In genomic region chr9:119801460-119801859, GRCm38 (mm10) we compare ENCODE assay signal across 23 mouse cellular contexts. TPM values are rescaled to one million over a fixed set of nuclear protein-coding genes. Genes with fewer than 3 reads are reported as not detected.
DNase-seq lines count a peak whose midpoint lies in the region; ATAC-seq and TF ChIP-seq lines count a peak whose summit lies in the region.
"Had no signal": no experiment of that assay in that cellular context is flagged by ENCODE, and none has a peak within 500 bp of the region (broad histone marks: within the 10 kb centered on the region; RNA-seq: fewer than 3 reads in every experiment).

No protein-coding gene starts in this region.

- no peak for DNase-seq in forebrain, embryonic 10.5 days (ENCODE audit: extremely low spot score, low spot score)
- DNase-seq in MEL (ENCODE audit: low read depth, low spot score), result peak; percentile 35
- no peak for DNase-seq in frontal cortex, adult 2 months (ENCODE audit: extremely low spot score in 1 of 2, low spot score in 1 of 2)
- DNase-seq: adrenal gland, adult 8-10 months; cerebellum, postnatal 14 days; kidney, adult 8-10 months; lung, adult 2 months; lung, postnatal 36 days; right cerebral cortex, postnatal 25 days had no signal

- peaks cover 57% of the 10 kb centered on the region for H3K4me1 ChIP-seq in forebrain, embryonic 10.5 days
- H3K4me1 ChIP-seq in forebrain, embryonic 16.5 days (replicated peaks; ENCODE audit: control insufficient read depth, insufficient read depth, low read length), result peaks cover 18% of the 10 kb centered on the region
- peaks cover 12% of the 10 kb centered on the region for H3K4me1 ChIP-seq in megakaryocyte, embryonic 14.5 days
- H3K4me1 ChIP-seq in MEL (ENCODE audit: control insufficient read depth in 1 of 2, insufficient read depth in 2 of 2, low read length in 2 of 2), result peaks cover 0 to 22% of the 10 kb centered on the region in 2 experiments; a peak in 2 of 4 replicates

- 83% methylated on average over 6 of the region's 6 CpGs for WGBS in forebrain, embryonic 10.5 days
- WGBS in forebrain, embryonic 16.5 days, result 84% methylated on average over 6 of the region's 6 CpGs

- H3K36me3 ChIP-seq in forebrain, embryonic 10.5 days (replicated peaks), result peaks cover 9% of the 10 kb centered on the region
- H3K36me3 ChIP-seq in forebrain, embryonic 16.5 days (ENCODE audit: control insufficient read depth, insufficient read depth), result no peaks in the 10 kb centered on the region
- no peaks in the 10 kb centered on the region for H3K36me3 ChIP-seq in megakaryocyte, embryonic 14.5 days (replicated peaks; ENCODE audit: low read length)
- peaks cover 0 to 4% of the 10 kb centered on the region in 2 experiments; a peak in 1 of 4 replicates for H3K36me3 ChIP-seq in MEL (ENCODE audit: control insufficient read depth in 1 of 2, insufficient read depth in 2 of 2, low read length in 2 of 2)
- H3K36me3 ChIP-seq: hindbrain, embryonic 10.5 days had no signal

- H3K9me3 ChIP-seq in forebrain, embryonic 10.5 days, result peaks cover 12% of the 10 kb centered on the region
- peaks cover 4% of the 10 kb centered on the region; the same call in 1 of the 2 replicates for H3K9me3 ChIP-seq in forebrain, embryonic 16.5 days (ENCODE audit: control insufficient read depth, low read length)
- H3K9me3 ChIP-seq in megakaryocyte, embryonic 14.5 days, result peaks cover 21% of the 10 kb centered on the region
- no peaks in the 10 kb centered on the region for H3K9me3 ChIP-seq in MEL (replicated peaks; ENCODE audit: insufficient read depth, low read length)
- H3K9me3 ChIP-seq: hindbrain, embryonic 10.5 days had no signal

- no peak overlapping the region for H3K4me3 ChIP-seq in forebrain, embryonic 10.5 days
- no peak overlapping the region for H3K4me3 ChIP-seq in forebrain, embryonic 16.5 days (replicated peaks; ENCODE audit: low read length)
- peak overlapping the region; percentile 72 for H3K4me3 ChIP-seq in megakaryocyte, embryonic 14.5 days (replicated peaks)
- peak overlapping the region; percentile 35; a peak in 3 of 4 replicates for H3K4me3 ChIP-seq in MEL (ENCODE audit: control insufficient read depth in 1 of 2, insufficient read depth in 1 of 2, low read depth in 2 of 2, low read length in 2 of 2)
- H3K4me3 ChIP-seq: erythroblast, embryonic 14.5 days; hindbrain, embryonic 10.5 days had no signal

- no peaks in the 10 kb centered on the region for H3K79me2 ChIP-seq in MEL (ENCODE audit: control insufficient read depth, insufficient read depth, low read length, poor library complexity)

- ATAC-seq in forebrain, embryonic 16.5 days, result no peak
- no peak for ATAC-seq in megakaryocyte, adult 5-6 weeks (ENCODE audit: poor library complexity, severe bottlenecking)
- peak; percentile 50; the same call in 1 of the 2 replicates for ATAC-seq in megakaryocyte-erythroid progenitor cell, adult 5-6 weeks (replicated peaks; ENCODE audit: low FRiP score, low TSS enrichment, poor library complexity, severe bottlenecking)
- no peak for ATAC-seq in inflammation-experienced regulatory T-cells, adult 6 months
- ATAC-seq: midbrain, embryonic 16.5 days had no signal

- no peak for TF ChIP-seq RAD21 in MEL (IDR thresholded peaks at IDR 0.05; ENCODE audit: low read depth, low read length)

- no peak for TF ChIP-seq CTCF in MEL (IDR thresholded peaks at IDR 0.05 in 2 of 3, conservative IDR thresholded peaks at IDR 0.05 in 1 of 3; ENCODE audit: control insufficient read depth in 1 of 3, insufficient read depth in 1 of 3, low read depth in 2 of 3, low read length in 3 of 3, poor library complexity in 1 of 3, severe bottlenecking in 1 of 3)

- H3K27ac ChIP-seq in forebrain, embryonic 10.5 days, result peak overlapping the region; percentile 90
- no peak overlapping the region for H3K27ac ChIP-seq in forebrain, embryonic 16.5 days (ENCODE audit: low read length)
- H3K27ac ChIP-seq in MEL (ENCODE audit: control insufficient read depth, low read depth, low read length), result peak overlapping the region; percentile 31; the same call in 1 of the 2 replicates
- H3K27ac ChIP-seq: hindbrain, embryonic 10.5 days; stomach, postnatal 0 days had no signal

- no peak for TF ChIP-seq POLR2A in MEL (IDR thresholded peaks at IDR 0.05; ENCODE audit: control insufficient read depth in 1 of 2, insufficient read depth in 1 of 2, low read depth in 1 of 2, low read length in 2 of 2, poor library complexity in 1 of 2)

- H3K4me2 ChIP-seq in forebrain, embryonic 16.5 days (ENCODE audit: low read length), result no peak overlapping the region

- peak in 1 of 2 experiments; percentile 29; a peak in 1 of 4 replicates for TF ChIP-seq EP300 in MEL (IDR thresholded peaks at IDR 0.05; ENCODE audit: low read depth in 1 of 2, low read length in 2 of 2)

- peaks cover 6% of the 10 kb centered on the region; the same call in 1 of the 2 replicates for H3K27me3 ChIP-seq in forebrain, embryonic 10.5 days (ENCODE audit: poor library complexity, severe bottlenecking)
- no peaks in the 10 kb centered on the region for H3K27me3 ChIP-seq in forebrain, embryonic 16.5 days (replicated peaks; ENCODE audit: control insufficient read depth, insufficient read depth, low read length)
- no peaks in the 10 kb centered on the region for H3K27me3 ChIP-seq in megakaryocyte, embryonic 14.5 days (replicated peaks)
- no peaks in the 10 kb centered on the region for H3K27me3 ChIP-seq in MEL (ENCODE audit: control insufficient read depth in 1 of 2, insufficient read depth in 2 of 2, low read length in 2 of 2)

- no peak overlapping the region for H3K9ac ChIP-seq in forebrain, embryonic 16.5 days (replicated peaks; ENCODE audit: low read depth, low read length)
- H3K9ac ChIP-seq in MEL (ENCODE audit: control insufficient read depth, low read depth, low read length, poor library complexity, severe bottlenecking), result peak overlapping the region; percentile 50

TF ChIP-seq in MEL, 35 proteins besides CTCF, POLR2A, EP300 and RAD21:
- 0 out of 2 replicates have a peak, but pooled peaks have one; percentile 7 for TF ChIP-seq GATA1 (IDR thresholded peaks at IDR 0.05; ENCODE audit: low read depth, low read length)
- no peak for TF ChIP-seq MAX (IDR thresholded peaks at IDR 0.05; ENCODE audit: low read length)
- 0 out of 2 replicates have a peak, but pooled peaks have one; percentile 33 for TF ChIP-seq MXI1 (IDR thresholded peaks at IDR 0.05; ENCODE audit: low read depth, low read length)
- TF ChIP-seq TCF12 (IDR thresholded peaks at IDR 0.05; ENCODE audit: low read depth, low read length), result no peak
TF ChIP-seq in MEL: peak in this region for 2.

RNA-seq across cellular contexts. Expression of gene Scn11a, which starts 23.8 kb away (rescaled TPM):
- polyA plus RNA-seq in forebrain, embryonic 10.5 days (2016; fragmentation: Nextera tagmentation; extraction: Ambion mirVana), result 0.78 and 1.3 TPM in 2 replicates
- polyA plus RNA-seq in forebrain, embryonic 16.5 days (2015; fragmentation: Nextera tagmentation; extraction: Ambion mirVana), result 0.26 and 0.27 TPM in 2 replicates
- polyA plus RNA-seq in megakaryocyte, embryonic 14.5 days (2012; ENCODE audit: insufficient read depth, low replicate concordance), result not detected in 2 replicates
- not detected in 2 replicates for total RNA-seq in megakaryocyte, adult 5-6 weeks (2015)
- not detected in 2 replicates for total RNA-seq in megakaryocyte, adult 5-6 weeks (2017)
- total RNA-seq in MEL (2012; rRNA removed), result 0.04 and 0.10 TPM in 2 replicates
- under 1 TPM in 1 of 2 experiments, not detected in 1; 0.15 TPM for polyA plus RNA-seq in MEL (2012; ENCODE audit: insufficient read depth in 1 of 2, insufficient read length in 2 of 2, low read depth in 1 of 2, low replicate concordance in 2 of 2, missing spikeins in 1 of 2)
- not detected in 2 replicates for total RNA-seq in megakaryocyte-erythroid progenitor cell, adult 5-6 weeks (2014; fragmentation: Nextera tagmentation)
- total RNA-seq in megakaryocyte-erythroid progenitor cell, adult 5-6 weeks (2017), result not detected in 2 replicates
- 0.04 TPM in 2 replicates for polyA plus RNA-seq in frontal cortex, adult 2 months (2012; rRNA removed)
- under 1 TPM; 0.58 to 0.79 (median 0.78) TPM for polyA plus RNA-seq in inflammation-experienced regulatory T-cells, adult 6 months (2017; shearing (Covaris generic))
- total RNA-seq: adrenal gland, adult 8-10 months; layer of hippocampus, adult 18-20 months; liver, adult 2 months had no signal
- polyA plus RNA-seq: erythroblast, embryonic 14.5 days; gonadal fat pad, adult 2 months; heart, embryonic 14.5 days; liver, adult 2 months; neural tube, embryonic 11.5 days had no signal

Comparison
In these comparisons a context has a peak if more than half of its experiments do, and no peak if none do; other contexts are left out.
1. H3K4me3 ChIP-seq: peak in megakaryocyte, embryonic 14.5 days (single experiment) and MEL (2 of 2); none in forebrain, embryonic 10.5 days (single experiment) and forebrain, embryonic 16.5 days (single experiment).